Mouse (Mus musculus) right cerebral cortex, postnatal 36 days (tissue): ENCODE results near the gene Pola2.
A peak's percentile ranks its signal among the peaks of the same experiment; 100 is the strongest.

Source experiments
- DNase-seq, 2 experiments: peaks; one replicate each; pipeline ENCODE4 v3.0.0; 2022; ENCODE audit warnings: low spot score in 2 of 2, mixed read lengths in 1 of 2

The Pola2 gene

DNA sequence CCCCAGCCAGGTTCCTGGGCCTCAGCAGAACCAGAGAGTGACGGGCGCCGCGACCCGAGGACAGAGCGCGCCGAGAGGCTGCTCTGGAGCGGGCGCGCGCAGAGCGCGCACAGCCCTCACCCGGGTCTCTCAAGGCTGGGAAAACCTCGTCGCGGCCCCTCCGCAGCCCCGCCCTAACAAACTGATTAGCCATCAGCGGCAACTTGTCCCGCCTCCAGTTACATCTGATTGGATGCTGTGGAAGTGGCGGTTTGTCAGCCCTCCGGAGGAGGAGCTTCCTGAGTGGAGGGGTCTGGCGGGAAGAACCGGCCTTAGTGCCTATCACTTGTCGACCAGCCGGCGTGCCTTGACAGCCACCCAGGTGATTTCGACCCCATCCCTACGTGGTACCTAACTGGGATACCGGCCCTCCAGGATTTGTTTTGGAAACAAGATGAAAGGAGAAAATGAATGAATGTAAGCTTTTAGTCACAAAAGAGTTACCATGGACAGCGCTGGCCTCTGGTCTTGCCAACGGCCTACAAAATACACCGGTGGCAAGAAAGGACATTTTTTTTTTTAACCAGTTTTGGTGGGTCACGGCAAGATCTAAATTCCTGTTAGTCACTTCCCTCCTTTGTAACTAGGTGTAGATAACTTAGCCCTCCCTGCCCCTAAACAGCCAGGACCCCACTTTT, 69.9 kb downstream of the Pola2 start, which contains the start of gene Tigd3:
Tigd3 (minus strand) TSS at position 148 of the 677 bp plus-strand sequence.
- DNase-seq: peak; percentile 92 to 93

DNA sequence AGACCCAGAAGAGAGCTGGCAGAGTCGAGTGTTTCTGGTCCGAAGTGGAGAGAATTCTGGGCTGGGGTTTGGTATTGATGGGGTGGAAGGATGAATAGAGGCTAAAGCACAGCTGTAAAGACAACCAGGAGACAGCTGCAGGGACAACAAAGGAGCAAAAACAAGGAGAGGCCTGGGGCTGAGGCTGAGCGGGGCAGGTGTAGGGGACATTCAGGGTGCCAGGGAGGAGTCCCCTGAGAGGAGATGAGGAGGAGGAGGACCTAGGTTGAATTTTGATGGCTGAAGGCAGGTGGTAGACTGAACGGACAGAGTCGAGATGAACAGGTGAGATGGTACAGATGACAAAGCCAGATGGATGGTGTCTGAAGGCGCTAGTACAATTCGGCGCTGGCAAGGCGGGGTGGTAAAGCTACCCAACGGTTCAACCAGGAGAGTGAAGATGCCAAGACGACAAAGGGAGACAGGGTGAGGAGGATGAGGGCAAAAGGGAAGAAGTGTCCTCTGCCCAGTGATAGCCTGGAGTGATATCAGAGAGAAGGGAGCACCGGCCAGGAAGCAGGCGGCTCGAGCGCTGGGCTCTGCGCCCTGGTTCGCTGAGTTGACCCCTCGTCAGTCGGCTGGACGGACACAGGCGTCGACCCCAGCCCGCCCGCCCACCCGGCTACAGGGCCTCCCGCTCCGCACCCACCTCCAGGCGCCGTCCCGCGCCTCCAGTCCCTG, 70.6 kb downstream of the Pola2 start:
- no peak for DNase-seq

DNA sequence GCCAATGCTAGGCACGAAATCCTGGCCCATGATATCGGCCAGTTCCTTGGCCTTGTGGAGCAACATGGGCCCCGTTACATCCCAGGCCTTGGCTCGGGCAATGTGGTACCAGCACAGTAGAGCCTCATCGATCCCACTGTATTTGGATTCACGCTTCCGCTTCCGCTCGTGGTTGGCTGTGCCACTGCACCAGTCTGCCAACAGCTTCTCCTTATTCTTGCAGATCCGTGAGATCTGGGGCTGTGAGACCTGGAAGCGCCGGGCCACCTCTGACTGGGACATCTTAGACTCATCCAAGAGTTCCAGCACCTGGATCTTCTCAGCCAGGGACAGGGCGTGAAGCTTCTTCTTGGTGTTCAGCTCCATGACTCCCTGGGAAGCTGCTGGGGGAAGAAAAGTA, 71.3 kb downstream of the Pola2 start:
- no peak for DNase-seq

DNA sequence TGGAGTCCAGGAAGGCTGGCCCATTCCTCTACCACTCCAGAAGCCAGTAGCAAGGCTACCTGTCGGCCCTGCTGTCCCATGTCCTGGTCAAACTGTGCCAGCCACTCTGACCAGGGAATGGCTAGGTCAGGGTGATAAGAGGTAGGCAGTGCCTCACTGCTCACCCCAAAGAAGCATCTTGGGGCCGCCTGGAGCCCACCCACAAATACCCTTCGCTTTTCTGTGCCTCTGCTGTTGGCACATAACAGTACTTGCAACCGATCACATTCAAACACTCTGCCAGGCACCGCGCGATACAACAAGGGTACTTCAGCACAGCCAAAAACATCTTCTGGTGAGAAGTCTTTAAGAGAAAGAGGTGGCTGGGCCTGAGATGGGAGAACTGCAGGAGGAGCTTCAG, 71.7 kb downstream of the Pola2 start:
- no peak for DNase-seq

DNA sequence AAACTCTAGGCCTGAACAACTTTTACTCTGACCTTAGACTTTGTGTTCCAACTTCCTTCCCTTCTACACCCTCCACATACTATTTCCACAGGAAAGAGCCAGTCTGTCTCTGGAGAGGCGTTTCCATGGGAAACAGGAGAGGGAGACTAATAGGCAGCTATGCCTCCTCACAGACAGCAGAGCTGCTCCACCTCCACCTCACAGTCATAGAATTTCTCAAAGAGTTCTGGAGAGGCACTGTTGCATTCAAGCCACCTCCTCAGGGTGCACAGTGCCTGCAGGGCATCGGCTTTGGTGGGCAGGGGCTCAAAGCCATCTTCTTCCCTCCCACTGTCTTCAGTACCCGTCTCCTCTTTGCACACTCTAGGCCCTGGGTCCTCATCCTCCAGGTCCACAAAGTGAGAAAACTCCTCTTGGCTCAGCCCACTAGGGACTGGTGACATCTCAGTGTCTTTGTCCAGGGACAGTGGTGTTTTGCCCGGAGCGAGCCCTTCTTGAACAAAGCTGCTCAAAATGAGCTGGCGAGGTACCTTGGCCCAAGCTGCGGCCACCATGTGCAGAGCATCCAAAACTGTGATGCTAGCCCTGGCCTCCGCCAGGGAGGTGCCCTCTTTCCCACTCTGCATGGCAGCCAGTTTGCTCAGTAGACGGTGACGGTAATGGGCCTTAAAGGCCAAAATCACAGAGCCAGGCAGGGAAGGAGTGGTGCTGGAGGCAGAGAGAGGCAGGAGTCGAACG, 72.3 kb downstream of the Pola2 start:
- no peak for DNase-seq
